Mouse (Mus musculus) kidney, postnatal 36 days (tissue): ENCODE data around the gene Dnm3.
"Not testable (repeated sequence)": the region's sequence is repeated elsewhere in the genome, so short reads cannot be mapped to it uniquely, and the experiment has no call there.

Source experiments
- DNase-seq, 2 experiments: peaks; one replicate each; pipeline ENCODE4 v3.0.0; 2021 to 2022; ENCODE audit warnings: mixed read lengths in 2 of 2

Gene Dnm3

DNA sequence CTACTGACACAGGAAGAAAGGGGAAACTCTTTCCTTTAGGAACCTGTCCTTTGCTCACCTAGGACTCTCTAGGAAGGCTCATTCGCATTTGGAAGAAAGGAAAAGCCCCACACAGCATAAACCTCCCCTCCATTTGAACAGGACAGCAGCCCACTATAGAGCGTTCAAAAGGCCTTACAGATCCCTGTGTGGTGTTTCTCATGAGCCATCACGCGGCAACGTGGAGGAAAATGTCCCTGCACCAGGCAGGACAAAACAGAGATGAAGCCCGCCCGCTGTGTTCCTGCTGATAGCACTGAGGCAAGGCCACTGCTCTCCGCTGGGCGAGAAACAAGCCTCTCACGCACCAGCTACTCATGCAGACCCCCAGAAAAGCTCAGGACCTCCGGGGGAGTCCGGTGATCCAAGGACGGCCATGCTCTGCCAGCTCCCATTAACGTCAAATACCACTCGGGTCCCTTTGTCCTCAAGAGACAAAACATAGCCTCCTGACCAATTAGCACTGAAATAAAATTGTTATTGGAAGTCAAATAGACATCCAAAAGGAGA, 51.8 kb downstream of the Dnm3 start:
- DNase-seq, result no peak

DNA sequence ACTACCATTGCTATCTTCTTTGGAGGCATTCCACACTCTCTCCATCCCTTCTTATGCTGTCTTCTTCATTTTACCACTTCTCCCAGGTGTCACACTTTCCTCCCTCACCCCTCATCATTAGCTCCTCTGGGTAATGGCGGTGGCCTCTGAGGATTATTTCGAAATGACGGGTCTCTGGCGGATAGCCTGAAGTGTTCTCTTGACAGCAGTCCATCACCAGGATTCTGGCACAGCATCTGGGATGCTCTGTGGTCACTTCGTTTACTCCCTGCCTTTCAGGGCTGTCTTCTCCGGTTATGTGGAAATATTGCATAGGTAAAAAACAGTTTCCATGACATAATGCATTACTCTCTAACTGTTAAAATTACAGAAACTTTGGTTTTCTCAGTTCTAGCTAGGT, 55.0 kb downstream of the Dnm3 start:
- no peak for DNase-seq

DNA sequence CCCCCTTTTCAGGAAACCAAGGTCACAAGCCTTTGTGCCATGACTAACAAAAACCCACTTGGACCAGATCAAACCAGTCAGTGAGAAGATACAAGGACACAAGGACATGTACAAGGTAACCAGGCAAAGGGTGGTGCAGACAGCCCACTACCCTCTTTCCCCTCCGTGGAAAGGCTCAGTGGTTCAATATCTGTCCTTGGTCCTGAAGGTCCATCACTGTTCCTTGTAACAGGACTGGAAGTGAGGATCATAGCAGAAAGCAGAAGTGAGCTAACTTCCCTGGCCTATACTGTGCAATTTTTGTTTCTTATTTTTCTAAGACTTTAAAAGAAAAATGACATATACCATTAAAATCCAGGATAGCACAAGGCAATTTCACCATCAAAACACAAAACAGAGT, 64.0 kb downstream of the Dnm3 start:
- no peak for DNase-seq

DNA sequence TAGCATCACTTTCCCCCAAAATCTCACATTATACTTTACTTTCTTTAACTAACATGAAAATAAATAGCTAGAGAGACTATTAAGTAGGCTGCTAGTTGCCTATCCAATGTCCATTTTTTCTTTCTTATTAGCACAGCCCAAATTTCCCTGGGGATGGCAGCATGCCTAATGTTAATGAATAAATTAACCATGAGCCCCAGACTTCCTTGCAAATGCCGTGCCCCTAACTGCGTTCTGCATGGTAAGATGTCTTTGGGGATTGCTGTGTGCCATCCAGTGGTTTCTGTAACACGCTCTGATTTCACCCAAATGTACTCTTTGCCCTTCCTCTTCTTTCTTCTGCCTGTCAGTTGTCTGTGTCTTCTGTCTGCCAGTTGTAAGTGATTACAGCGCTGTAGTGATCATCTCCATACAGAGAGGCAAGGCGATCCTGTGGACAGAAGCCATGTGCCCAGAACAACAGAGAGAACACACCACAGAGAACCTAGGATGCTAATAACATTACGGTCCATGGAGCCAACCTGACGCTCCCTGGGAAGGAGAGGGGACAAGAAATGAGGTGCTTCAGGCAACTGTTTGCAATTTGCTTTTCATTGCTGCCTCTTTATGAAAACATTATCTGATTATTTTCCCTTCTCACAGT, 64.9 kb downstream of the Dnm3 start:
- DNase-seq, result no peak

DNA sequence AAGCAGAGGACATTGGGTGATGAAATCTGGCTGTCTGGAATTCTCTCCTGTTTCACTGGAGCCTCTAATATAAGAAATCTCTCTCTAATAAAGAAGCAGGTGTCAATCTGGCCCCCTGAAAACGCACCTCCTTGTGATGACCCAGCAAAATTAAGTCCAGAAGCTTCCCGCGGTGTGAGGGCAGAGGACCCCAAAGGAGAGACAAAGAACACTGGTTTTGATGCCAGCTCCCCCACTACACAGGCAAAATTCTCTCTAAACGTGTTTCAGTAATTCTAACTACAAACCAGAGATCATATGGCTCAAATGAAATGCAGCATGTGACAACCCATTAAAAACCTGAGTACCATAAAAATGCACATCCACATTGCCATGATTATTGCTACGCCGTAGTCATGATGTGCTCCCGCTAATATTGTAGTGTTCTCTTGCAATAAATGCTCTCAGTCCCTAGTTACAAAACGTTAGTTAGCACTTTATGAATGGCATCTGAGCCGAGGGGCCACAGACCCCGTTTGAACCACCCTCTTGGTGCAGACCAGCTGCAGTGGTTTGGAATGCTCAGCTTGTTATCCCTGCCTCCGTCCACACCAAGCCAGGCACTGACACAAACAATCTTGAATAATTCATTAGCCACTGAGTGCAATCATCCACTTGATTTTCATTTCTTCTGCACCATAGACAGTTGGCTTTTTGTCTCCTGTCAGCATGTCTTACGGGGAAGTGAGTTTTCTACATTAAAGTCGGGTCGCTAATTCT, 67.4 kb downstream of the Dnm3 start:
- DNase-seq, result no peak

DNA sequence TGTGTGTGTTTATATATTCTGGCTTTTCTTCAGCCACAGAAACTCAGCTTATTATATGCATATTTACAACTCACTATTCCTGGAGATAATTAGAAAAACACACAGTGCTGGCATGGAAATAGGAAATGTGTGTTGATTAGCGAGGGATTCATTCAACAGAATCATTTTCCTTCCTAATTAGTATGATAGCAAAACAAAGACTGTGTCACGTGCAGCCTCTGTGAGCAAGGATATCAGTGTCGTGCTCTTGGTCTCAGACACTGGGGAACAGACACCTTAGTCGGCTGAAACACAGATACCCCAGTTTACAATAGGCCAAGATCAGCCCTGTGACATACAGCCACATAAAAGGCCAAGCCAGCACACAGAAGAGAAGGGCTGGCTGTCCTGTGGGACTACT, 83.3 kb downstream of the Dnm3 start:
- no peak for DNase-seq

DNA sequence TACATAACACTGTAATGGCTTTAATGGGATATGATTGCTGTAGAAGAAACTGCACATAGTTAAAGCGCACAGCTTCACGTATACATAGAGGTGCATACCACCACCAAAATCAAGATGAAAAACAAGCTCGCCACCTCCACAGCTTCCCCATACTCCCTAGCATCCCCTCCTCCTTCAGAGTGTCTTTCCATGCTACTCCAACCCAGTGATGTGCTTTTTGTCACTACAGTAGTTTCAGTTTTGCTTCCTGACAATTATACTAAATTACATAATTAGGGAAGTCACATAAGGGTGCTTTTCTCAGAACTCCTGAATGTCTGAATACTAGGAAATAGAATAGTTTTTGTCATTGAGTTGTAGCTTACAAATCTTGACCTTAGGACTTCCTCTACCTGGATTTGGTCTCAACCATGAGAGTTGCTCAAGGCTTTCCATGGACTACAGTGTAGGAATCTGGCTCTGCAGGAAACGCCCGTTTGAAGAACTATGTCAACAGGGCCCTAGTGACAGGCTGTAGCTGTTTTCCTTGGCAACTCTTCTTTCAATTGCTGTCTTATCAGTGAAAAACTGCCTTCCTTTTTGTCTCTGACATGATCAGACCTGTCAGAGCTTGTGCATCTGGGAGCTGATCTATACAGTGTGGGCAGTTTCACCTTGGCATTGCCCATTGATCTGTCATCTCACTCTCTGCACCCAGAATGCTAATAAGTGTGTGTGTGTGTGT, 89.2 kb downstream of the Dnm3 start:
- DNase-seq, result peak; percentile 6 to 18

DNA sequence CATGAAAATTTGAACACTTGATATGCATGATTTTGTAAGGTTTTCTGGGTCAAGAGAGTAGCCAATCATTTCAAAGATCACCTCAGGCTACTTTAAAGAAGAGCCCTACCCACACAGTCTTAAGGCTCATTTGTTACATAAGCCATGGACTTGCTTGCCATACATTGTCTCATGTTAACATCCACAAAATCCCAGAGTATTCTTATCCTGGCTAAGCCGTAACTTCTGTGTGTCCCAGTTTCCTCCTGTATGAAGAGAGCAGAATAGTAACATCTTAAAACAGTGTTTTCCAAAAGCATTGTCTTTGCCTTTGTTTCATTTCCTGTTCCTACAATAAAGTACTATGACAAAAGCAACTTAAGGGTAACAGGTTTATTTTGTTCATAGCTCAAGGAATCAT, 104.8 kb downstream of the Dnm3 start:
- DNase-seq, result not testable (repeated sequence)

DNA sequence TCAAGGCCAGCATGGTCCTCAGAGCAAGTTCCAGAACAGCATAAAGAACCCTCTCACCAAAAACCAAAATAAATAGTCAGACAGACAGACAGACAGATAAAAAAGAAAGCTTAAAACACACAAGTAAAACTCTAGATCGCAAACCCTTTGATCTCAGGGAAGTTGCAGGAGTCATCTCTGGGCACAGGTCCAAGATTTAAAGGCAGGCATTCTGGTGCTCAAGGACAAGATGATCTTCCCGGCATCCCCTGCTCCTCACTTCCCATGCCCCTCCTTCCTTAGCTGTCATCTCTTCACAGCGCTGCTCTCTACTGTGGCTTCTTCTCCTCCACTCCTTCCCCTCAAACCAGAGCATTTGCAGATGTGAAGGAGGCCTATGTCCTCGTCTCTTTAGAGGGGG, 108.1 kb downstream of the Dnm3 start:
- peak; percentile 13 to 23 for DNase-seq

DNA sequence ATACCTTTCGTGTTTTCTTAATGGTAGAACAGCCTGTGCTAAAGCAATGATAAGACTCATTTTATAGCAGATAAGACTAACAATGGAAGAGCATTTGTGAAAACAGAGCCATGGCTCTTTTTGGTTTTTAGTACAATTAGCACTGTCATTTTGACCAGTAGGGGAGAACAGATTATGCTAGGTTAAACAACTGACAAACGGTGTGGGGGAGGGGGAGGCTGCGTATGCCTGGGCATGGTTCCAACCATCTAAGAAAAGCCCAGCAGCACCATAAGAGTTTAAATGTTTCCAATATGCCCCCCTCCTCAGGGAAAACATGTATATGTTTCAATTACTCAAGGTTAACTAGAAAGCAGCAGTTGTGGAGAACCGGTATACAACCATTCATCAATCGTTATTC, 115.9 kb downstream of the Dnm3 start:
- DNase-seq, result peak in 1 of 2 experiments; percentile 27

DNA sequence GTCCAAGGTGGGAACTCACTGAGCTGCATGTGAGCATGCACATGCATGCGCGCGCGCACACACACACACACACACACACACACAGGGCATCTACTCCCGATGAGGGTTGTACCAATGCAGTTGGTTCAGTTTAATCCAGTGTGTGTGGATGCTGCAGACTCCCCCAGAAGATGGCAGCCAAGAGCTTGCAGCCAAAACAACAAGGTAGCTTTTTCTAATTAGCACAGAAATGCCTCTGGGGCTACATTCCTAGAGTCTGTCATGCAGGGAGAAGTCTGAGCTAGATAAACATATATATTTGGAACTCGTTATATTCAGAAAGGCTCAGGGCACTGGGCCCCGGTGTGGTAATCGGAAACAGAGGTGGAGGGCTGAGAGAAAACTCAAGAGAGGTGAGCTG, 118.6 kb downstream of the Dnm3 start:
- DNase-seq, result peak; percentile 70 to 79

DNA sequence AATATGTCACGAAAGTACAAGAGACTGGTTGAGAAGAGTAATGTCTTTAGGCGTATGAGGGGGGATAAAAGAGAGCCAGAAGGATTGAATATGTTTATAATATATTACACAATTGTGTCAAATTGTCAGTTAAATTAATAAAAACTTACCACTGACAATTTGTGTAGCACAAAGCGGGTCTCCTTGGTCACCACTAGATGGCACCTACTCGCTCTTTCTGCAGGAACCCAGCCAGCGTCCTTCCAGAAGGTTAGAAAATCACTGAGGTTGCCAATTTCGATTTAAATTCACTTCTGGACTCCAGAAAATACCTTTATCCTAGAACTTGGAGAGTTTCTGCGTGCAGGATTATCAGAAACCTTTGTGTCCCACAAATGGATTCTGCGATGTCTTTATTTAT, 119.8 kb downstream of the Dnm3 start:
- DNase-seq, result peak; percentile 59 to 66

DNA sequence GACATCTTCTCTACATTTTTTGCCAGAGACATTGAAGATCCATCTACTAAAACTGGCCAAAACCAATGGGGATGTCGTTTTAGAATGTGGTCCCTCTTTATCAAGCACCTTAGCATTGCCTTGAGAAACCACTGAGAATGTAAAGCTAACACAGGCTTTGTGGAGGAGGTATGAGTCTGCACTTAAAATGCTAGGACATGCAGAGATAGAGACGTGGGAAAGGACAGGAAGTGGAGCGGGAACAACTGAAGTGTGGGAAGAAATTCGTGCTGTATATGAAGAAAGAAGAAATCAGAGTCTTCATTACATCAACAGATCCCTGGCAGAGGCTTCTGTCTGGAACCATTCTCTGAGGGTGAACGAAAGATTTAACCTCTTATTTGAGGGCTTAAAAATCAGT, 121.4 kb downstream of the Dnm3 start:
- no peak for DNase-seq

DNA sequence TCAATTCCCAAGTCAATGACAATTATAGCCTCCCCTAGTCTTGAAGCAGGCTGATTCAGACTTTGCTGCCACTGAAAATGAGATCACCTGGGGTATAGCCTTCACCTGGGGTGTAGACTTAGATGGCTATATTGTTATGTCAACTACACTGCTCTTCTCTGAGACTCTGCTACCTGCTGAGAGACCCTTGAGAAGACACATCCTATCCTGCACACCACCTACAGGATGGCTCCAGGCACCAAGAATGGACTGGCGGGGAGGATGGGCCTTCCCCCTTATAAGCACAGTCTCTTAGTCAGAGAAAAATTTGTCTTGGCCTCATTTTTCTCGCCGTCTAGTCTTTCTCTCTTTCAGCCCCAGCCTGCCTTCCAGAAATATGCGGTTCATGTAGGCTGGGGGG, 123.1 kb downstream of the Dnm3 start:
- DNase-seq, result no peak

DNA sequence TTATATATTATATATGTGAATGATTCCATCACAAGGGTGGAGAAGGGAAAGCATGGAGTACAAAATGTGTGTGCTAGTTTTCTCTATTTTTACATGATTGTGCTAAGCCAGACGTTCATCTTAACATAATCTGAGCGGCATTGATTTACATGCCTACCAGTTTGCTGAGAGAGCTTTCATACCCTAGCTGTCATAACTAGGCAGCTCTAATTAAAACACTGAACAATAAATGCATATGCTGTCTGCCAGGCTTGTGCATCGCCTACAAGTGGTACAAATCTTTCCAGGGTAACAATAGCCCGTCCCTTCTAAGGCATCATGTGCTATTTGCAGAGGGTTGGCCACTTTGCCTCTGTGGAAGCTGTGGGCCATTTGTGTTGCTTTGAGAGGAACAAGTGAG, 124.0 kb downstream of the Dnm3 start:
- DNase-seq, result no peak

DNA sequence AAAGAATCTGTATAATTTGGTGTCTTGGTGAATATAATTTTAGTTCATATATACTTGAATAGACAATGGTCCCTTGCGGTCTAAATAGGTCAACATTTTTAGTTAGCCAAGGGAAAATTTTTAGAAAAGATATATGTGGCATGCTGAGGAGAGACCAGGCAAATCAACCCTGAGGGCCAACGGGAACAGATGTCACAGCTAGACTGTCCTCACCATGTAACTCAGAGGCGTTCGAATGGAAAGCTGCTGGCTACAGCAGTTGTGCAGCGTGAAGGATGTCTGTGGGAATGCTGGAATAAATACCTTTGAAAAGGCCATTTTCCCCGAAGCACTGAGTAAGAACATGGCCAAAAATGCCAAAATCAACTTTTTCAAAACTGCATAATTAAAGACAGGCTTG, 128.5 kb downstream of the Dnm3 start:
- DNase-seq, result no peak

DNA sequence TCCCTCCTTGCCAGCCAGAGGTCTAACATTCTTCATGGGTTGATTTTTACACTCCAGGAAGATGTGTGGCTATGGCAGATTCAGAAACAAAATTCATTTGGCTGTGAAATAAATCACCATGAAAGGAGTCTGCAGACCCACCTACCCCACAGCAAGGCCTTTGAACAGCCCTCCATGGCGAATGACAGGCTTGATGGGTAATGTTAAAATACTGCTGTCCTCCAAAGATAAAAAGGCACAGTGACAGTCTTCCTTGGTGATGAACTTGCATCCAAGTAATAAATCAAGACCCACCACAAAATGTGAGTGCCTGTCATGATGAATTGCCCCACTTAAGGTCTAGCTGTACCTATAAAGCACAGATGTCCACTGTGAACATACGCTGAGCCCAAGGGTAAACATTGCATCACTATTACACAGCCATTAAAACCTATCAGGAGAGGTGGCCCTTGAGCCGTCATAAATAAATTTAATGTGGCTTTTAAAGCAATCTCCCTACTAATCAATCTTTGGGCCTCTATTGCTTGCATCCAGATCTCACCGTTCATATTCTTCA, 131.3 kb downstream of the Dnm3 start:
- no peak for DNase-seq

DNA sequence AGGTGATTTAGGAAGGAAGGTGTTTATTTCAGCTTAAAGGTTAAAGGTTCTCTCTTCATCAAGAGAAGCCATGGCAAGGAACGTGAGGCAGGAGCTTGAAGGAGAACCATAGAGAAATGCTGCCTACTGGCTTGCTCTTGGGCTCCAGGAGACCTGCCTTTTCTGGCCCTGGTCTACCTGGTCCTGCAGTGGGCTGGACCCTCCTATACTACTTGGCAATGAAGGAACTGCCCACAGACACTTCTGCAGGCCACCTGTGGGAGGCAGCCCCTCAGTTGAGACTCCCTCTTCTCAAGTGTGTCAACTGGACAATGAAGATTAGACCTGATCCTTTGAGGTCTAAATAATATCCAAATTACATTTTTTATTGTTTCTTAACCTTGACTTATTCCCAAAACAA, 140.7 kb downstream of the Dnm3 start:
- no peak for DNase-seq

DNA sequence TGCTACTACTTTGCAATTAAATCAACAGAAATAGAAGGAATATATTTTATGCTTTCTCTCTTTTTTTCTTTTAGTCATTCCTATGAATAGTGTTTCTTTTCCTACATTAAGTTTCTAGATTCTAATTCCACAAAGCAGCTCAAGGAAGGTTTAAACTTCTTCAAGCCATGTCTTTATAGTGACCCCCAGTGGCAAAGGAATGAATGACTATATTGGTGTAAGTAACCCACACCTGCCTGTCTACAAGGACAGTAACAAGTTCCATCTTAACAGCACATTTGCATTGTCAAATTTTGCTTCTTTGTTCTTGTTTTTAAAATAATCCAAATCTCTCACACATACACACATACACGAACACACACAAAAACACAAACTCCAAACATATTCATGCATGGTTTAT, 141.2 kb downstream of the Dnm3 start:
- peak in 1 of 2 experiments; percentile 49 for DNase-seq

DNA sequence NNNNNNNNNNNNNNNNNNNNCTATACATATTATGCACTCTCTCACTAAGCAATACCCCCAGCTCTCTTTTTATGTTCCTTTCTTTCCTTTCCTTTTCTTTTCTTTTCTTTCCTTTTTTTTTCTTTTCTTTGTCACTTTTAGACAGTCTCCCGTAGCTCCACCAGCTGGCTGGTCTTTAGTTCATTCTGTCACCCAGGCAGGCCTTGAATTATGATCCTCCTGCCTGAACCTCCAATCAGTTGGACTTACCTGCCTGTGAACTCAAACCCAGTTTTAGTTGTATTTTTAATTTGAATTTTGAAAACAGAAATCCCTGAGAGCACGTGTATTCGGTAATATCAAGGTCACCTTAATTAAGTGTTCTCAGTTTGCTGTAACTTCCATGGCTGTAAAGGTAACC, 141.6 kb downstream of the Dnm3 start:
- no peak for DNase-seq

DNA sequence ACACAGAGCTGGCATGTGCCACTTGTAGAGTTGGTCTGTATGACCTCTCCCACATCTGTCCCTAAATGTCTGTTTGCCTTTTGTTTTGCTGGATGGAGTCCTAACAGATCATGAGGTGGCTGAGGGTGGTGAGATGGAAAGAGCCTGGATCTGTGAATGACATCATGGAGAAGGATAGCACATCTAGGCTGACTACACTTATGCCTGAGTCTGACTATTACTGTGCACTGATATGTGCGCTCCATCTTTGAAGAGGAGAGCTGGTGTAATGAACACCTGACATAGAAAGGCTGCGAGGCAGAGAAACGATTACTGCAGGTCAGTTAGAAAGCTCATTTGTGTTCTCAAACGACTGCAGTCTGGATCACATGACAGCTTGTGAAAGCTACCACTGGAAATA, 149.2 kb downstream of the Dnm3 start:
- DNase-seq, result no peak

DNA sequence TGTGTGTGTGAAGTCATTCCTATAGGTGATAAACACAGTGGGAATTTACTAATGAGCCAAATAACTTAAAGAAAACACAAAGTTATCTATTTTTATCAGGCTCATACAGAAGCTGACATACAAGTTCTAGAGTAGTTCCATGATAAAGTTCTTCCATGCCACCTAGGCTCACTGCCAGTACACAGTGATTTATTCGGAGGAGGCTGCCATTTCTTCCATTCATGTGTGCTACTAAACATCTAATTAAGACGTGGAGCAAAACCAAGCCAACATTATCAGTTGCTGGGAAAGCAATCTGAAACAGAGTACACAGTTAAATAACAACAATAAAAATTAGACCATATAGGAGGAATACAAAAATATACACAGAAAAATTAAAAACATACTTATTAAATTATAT, 150.2 kb downstream of the Dnm3 start:
- DNase-seq, result no peak

DNA sequence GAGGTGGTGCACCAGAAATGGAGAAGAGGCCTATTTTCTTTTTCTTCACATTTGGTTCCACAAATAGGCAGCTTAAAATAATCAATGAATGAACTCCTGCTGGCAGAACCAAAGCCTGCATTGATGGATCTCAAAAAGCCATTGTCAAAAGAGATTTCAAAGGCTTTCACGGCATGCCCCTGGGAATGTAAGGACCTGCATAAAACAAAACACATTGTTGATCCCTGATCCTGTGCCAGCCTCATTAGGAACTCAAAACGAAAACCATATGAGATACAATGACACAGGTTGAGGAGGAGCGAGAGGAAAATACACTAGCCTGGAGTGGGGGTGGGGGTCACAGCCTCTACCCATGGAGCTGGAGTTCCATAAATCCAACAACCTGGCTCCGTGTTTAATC, 153.4 kb downstream of the Dnm3 start:
- no peak for DNase-seq

DNA sequence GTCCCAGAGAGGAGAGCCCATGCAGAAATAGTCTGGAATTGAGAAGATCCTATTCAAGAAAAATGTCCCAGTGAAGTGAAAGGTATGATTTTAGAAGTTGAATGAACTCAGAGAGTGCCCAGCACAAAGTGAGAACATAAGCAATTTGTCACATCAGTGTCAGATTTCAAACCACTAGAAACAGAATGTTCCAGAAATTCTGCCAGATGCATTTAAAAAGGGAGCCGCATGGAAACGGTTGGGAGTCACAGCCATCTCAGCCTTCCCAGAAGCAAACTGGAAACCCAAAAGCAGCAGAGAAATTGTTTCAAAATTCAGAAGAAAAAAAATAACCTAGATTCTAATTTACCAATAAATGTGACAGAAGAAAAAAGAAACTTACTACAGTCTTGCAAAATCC, 154.7 kb downstream of the Dnm3 start:
- DNase-seq, result peak in 1 of 2 experiments; percentile 6
